Mouse (Mus musculus): ENCODE data around the gene Mfsd14b. TPM values are rescaled to one million over a fixed set of nuclear protein-coding genes. Genes with fewer than 3 reads are reported as not detected.

Mfsd14b gene
- polyA plus RNA-seq, 1 experiment = 24.6 TPM

GRCm38 (mm10) chr13:65032758-65033157 is 80.0 kb downstream of the Mfsd14b start, which contains the start of gene Spata31d1c:
Gene Spata31d1c (plus strand): TSS chr13:65033058.
- Histone ChIP-seq H3K27ac (replicated peaks; ENCODE audit: low read depth, low read length) (no peak within 1 kb of the TSS), H3K4me3 (ENCODE audit: insufficient read depth, low read depth, low read length) (no peak within 1 kb of the TSS), H3K4me1 (ENCODE audit: control insufficient read depth, insufficient read depth, insufficient read length, low read length) (no peaks in the 10 kb centered on the region)

Other genes with a start within 250 kb of the Mfsd14b start
- gene Cntnap3, start 209.0 kb downstream of the Mfsd14b start, polyA plus RNA-seq (2012; ENCODE audit: insufficient read depth, insufficient read length, missing spikeins) = not detected in 2 replicates
- gene Spata31, start 195.6 kb downstream of the Mfsd14b start, polyA plus RNA-seq (2012; ENCODE audit: insufficient read depth, insufficient read length, missing spikeins) = not detected in 2 replicates
- not detected in 2 replicates for gene Spata31d1c, start 79.9 kb downstream of the Mfsd14b start, polyA plus RNA-seq (2012; ENCODE audit: insufficient read depth, insufficient read length, missing spikeins)
- gene Prss47, start 60.2 kb downstream of the Mfsd14b start, polyA plus RNA-seq (2012; ENCODE audit: insufficient read depth, insufficient read length, missing spikeins) = not detected in 2 replicates
- gene Olfr465-ps1, start 25.1 kb upstream of the Mfsd14b start, polyA plus RNA-seq (2012; ENCODE audit: insufficient read depth, insufficient read length, missing spikeins) = not detected in 2 replicates
- not detected in 2 replicates for gene Olfr466, start 37.3 kb upstream of the Mfsd14b start, polyA plus RNA-seq (2012; ENCODE audit: insufficient read depth, insufficient read length, missing spikeins)
- not detected in 2 replicates for gene Nlrp4f, start 93.0 kb upstream of the Mfsd14b start, polyA plus RNA-seq (2012; ENCODE audit: insufficient read depth, insufficient read length, missing spikeins)
- gene Gm10775, start 146.6 kb upstream of the Mfsd14b start, polyA plus RNA-seq (2012; ENCODE audit: insufficient read depth, insufficient read length, missing spikeins) = not detected in 2 replicates
- gene Zfp369, start 165.8 kb upstream of the Mfsd14b start, polyA plus RNA-seq (2012; ENCODE audit: insufficient read depth, insufficient read length, missing spikeins) = 6.2 and 9.6 TPM in 2 replicates

All from brown adipose tissue, adult 24 weeks (tissue).